Mouse (Mus musculus) heart, postnatal 0 days (tissue): ENCODE measurements around the gene Slc25a20.

Source experiments
- CTCF ChIP-seq: IDR thresholded peaks from 2 replicates; pipeline ENCODE4 v1.5.1; 2016; ENCODE audit warnings: antibody characterized with exemption, control low read depth, low read depth
- EP300 ChIP-seq: IDR thresholded peaks from 2 replicates; pipeline ENCODE4 v1.6.1; 2016; ENCODE audit warnings: antibody characterized with exemption, low read depth

DNA sequence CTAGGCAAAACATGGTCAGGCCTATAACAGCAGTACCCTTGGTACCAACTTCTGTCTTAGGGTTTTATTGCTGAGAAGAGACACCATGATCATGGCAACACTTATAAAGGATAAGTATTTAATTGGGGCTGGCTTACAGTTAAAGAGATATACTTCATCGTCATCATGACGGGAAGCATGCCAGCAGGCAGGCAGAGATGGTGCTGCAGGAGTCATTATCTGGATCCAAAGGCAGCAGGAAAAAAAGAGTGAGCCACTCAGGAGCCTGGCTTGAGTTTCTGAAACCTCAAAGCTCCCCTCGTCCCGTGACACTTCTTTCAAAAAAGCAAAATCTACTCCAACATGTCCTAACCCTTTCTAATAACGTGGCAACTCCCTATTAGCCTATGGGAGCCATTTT lies 29.5 kb upstream of the Slc25a20 start:
- TF ChIP-seq CTCF (no peak), EP300 (no peak)
